Mouse (Mus musculus): Measurements from ENCODE around the gene Poll. TPM values are rescaled to one million over a fixed set of nuclear protein-coding genes. Genes with fewer than 3 reads are reported as not detected.

The Poll gene
- 18.9 and 19.9 TPM in 2 replicates for polyA plus RNA-seq (2015; fragmentation: Nextera tagmentation; extraction: Ambion mirVana)

- H3K9me3 ChIP-seq (replicated peaks), result no peaks in the 10 kb centered on the region
- H3K27me3 ChIP-seq, result no peaks in the 10 kb centered on the region
- peak within 1 kb of the TSS; percentile 72 for H3K4me3 ChIP-seq (replicated peaks)
- ATAC-seq (replicated peaks; ENCODE audit: low FRiP score), result peak; percentile 80
- peaks cover 23% of the 10 kb centered on the region for H3K4me1 ChIP-seq
- peak within 1 kb of the TSS; percentile 81 for H3K27ac ChIP-seq
- H3K4me2 ChIP-seq, result peak within 1 kb of the TSS; percentile 91
- peaks cover 25% of the 10 kb centered on the region for H3K36me3 ChIP-seq
- WGBS, result under 1% methylated on average over 35 of the region's 35 CpGs
- peak within 1 kb of the TSS; percentile 79 for H3K9ac ChIP-seq
Measured at GRCm38 (mm10) chr19:45560153-45560890, at the start of gene Poll, which contains the start of gene Gm17018. Poll (minus strand) TSS chr19:45560531. Gm17018 (plus strand) TSS chr19:45560615.

DNA sequence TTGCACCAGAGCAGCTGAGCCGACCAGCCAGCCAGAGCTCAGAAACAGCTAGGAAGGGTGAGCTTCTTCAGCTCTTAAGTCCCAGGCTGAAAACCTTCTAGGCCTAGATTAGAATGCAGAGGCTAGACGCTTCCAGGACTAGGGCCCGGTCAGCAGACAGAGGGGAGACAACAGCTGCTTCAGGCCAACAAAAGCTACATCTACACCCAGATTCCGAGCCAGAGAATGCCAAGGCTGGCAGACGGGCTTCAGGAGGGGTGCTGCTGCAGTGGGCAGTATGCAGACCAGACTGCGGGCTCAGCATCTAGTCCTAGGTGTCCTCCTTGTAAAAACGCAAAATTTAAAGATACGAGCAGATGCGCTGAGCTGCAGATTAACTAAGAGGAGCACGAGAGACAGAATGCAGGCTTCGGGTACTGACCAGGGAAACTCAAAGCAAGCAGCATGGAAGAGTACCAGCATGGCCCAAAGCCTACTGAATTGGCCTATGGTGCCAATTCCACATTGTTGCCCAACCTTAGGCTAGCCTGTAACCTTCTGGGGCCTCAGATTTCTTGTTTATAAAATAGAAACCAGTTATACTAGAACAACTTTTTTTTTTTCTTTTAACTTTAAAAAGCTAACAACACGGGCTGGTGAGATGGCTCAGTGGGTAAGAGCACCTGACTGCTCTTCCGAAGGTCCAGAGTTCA, 48.5 kb upstream of the Poll start:
- 89% methylated on average over 13 of the region's 13 CpGs for WGBS

DNA sequence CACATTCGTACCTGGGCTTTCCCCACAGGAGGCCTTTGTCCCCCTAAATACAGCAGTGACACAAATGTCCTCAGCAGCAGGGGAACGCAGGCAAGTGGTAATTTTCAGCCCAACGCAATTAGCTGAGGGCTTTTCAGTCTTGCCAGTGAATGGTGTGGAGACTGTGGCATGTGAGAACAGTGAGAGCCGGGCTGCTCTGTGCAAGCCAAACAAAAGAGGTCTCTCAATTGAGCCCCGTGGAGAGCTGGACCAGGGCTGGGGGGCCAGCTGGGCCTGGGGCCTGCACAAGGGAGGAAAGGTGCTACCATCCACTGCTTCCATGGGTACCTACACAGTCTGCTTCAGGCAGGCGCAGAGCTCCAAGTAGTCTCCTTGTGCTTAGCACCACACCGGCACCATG, 47.1 kb upstream of the Poll start:
- Histone ChIP-seq H3K9me3 (replicated peaks) (no peaks in the 10 kb centered on the region), H3K4me1 (no peaks in the 10 kb centered on the region), H3K9ac (no peak overlapping the region), H3K27me3 (no peaks in the 10 kb centered on the region), H3K27ac (no peak overlapping the region), H3K4me2 (no peak overlapping the region), H3K4me3 (replicated peaks) (no peak overlapping the region), H3K36me3 (0 out of 2 replicates have a peak, but pooled peaks cover 5% of the 10 kb centered on the region)
- no peak for ATAC-seq (replicated peaks; ENCODE audit: low FRiP score)
- 53% methylated on average over 7 of the region's 7 CpGs for WGBS

More for the DNA sequence above, 48.5 kb upstream of the Poll start:
- no peak for ATAC-seq (replicated peaks; ENCODE audit: low FRiP score)
- Histone ChIP-seq H3K36me3 (0 out of 2 replicates have a peak, but pooled peaks cover 12% of the 10 kb centered on the region), H3K4me2 (no peak overlapping the region), H3K27ac (no peak overlapping the region), H3K4me3 (replicated peaks) (no peak overlapping the region), H3K27me3 (no peaks in the 10 kb centered on the region), H3K9ac (no peak overlapping the region), H3K9me3 (replicated peaks) (no peaks in the 10 kb centered on the region), H3K4me1 (no peaks in the 10 kb centered on the region)

DNA sequence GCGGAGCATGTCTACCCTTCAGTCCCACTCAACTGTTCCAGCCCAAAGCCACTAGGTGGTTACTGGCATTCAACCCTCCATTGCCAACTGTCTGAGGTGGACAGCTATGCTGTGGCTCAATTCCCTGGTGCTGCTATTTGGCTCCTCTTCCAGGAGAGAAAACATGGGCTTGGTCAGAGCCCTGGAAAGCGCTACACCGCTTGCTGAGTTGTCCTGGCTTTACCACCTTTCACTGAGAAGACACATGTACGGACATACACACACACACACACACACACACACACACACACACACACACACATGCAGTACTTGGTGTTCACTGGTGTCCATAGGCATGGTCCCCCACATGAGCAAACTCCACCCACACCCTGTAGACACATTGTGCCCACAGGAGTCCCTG, 46.4 kb upstream of the Poll start:
- no peak for ATAC-seq (replicated peaks; ENCODE audit: low FRiP score)
- WGBS, result 80% methylated on average over 4 of the region's 4 CpGs

GRCm38 (mm10) chr19:45602606-45603005, 42.3 kb upstream of the Poll start:
- no peaks in the 10 kb centered on the region for H3K4me1 ChIP-seq
- no peak overlapping the region for H3K9ac ChIP-seq
- H3K4me2 ChIP-seq, result no peak overlapping the region
- 85% methylated on average over 5 of the region's 5 CpGs for WGBS
- H3K4me3 ChIP-seq (replicated peaks), result no peak overlapping the region
- no peaks in the 10 kb centered on the region for H3K27me3 ChIP-seq
- H3K36me3 ChIP-seq, result peaks cover 12% of the 10 kb centered on the region
- no peak for ATAC-seq (replicated peaks; ENCODE audit: low FRiP score)
- H3K9me3 ChIP-seq (replicated peaks), result no peaks in the 10 kb centered on the region
- H3K27ac ChIP-seq, result no peak overlapping the region

More for the DNA sequence above, 46.4 kb upstream of the Poll start:
- H3K9me3 ChIP-seq (replicated peaks), result no peaks in the 10 kb centered on the region
- no peak overlapping the region for H3K4me2 ChIP-seq
- H3K27ac ChIP-seq, result no peak overlapping the region
- peaks cover 11% of the 10 kb centered on the region for H3K36me3 ChIP-seq
- no peaks in the 10 kb centered on the region for H3K4me1 ChIP-seq
- H3K9ac ChIP-seq, result no peak overlapping the region
- H3K27me3 ChIP-seq, result no peaks in the 10 kb centered on the region
- no peak overlapping the region for H3K4me3 ChIP-seq (replicated peaks)

- Histone ChIP-seq H3K36me3 (peaks cover 5% of the 10 kb centered on the region), H3K4me2 (no peak overlapping the region), H3K9me3 (replicated peaks) (no peaks in the 10 kb centered on the region), H3K27ac (no peak overlapping the region), H3K4me3 (replicated peaks) (no peak overlapping the region), H3K27me3 (no peaks in the 10 kb centered on the region), H3K9ac (no peak overlapping the region), H3K4me1 (peaks cover 5% of the 10 kb centered on the region; the same call in 1 of the 2 replicates)
- WGBS, result 71% methylated on average over 4 of the region's 4 CpGs
- no peak for ATAC-seq (replicated peaks; ENCODE audit: low FRiP score)
Measured at GRCm38 (mm10) chr19:45597106-45597505, 36.8 kb upstream of the Poll start.

GRCm38 (mm10) chr19:45596434-45596833, 36.1 kb upstream of the Poll start:
- Histone ChIP-seq H3K4me3 (replicated peaks) (no peak overlapping the region), H3K36me3 (0 out of 2 replicates have a peak, but pooled peaks cover 2% of the 10 kb centered on the region), H3K9ac (no peak overlapping the region), H3K4me1 (peaks cover 12% of the 10 kb centered on the region), H3K27ac (no peak overlapping the region), H3K9me3 (replicated peaks) (no peaks in the 10 kb centered on the region), H3K27me3 (no peaks in the 10 kb centered on the region), H3K4me2 (no peak overlapping the region)
- WGBS, result 74% methylated on average over 6 of the region's 6 CpGs
- no peak; the same call in 1 of the 2 replicates for ATAC-seq (replicated peaks; ENCODE audit: low FRiP score)

DNA sequence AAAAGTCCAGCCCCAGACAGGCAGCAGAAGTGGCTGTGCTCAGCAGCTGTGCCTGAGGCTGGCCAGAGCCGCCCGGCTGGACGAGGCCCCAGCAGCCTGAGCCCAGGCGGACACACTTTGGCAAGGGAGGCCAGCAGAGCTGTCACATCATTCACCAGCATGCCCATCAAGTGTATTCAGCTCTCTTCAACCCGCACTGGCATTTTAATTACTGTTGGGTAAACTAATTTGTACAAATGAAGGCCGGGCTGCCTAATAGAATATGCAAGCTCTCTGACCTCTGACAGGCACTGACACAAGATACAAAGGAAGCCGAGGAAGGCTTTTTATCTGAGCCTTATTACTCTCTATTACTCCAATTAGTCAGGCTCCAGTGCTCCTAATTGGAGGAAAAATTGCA, 35.7 kb upstream of the Poll start:
- 38% methylated on average over 7 of the region's 7 CpGs for WGBS
- no peak for ATAC-seq (replicated peaks; ENCODE audit: low FRiP score)
- Histone ChIP-seq H3K4me3 (replicated peaks) (no peak overlapping the region), H3K36me3 (peaks cover 6% of the 10 kb centered on the region), H3K4me1 (peaks cover 14% of the 10 kb centered on the region), H3K4me2 (no peak overlapping the region), H3K9ac (no peak overlapping the region), H3K27ac (no peak overlapping the region), H3K27me3 (no peaks in the 10 kb centered on the region), H3K9me3 (replicated peaks) (no peaks in the 10 kb centered on the region)

- Histone ChIP-seq H3K27ac (no peak overlapping the region), H3K9me3 (replicated peaks) (no peaks in the 10 kb centered on the region), H3K9ac (no peak overlapping the region), H3K4me3 (replicated peaks) (no peak overlapping the region), H3K4me1 (peaks cover 14% of the 10 kb centered on the region), H3K27me3 (no peaks in the 10 kb centered on the region), H3K36me3 (peaks cover 9% of the 10 kb centered on the region), H3K4me2 (no peak overlapping the region)
- no peak for ATAC-seq (replicated peaks; ENCODE audit: low FRiP score)
- WGBS, result 91% methylated on average over 6 of the region's 6 CpGs
Measured at GRCm38 (mm10) chr19:45595481-45595880, 35.1 kb upstream of the Poll start.

DNA sequence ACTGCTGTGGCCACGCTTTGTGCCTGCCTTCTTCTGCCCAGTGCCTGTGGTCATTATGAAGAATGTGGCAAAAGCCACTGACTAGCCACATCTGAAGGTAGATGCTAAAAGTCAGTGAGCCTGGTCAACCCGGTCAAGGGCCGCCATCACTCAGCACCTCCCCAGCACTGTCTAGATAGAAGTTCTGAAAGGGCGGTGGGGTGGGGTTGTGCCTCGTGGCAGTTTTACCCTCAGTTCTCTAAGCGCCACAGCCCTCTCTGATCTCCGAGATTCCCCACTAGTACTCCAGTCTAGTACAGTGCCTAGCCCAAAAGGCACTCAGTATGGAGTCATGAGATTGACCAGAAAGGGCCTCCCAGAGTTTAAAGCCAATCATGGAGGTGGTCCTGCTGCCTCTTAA, 33.7 kb upstream of the Poll start:
- no peak overlapping the region for H3K27ac ChIP-seq
- H3K27me3 ChIP-seq, result no peaks in the 10 kb centered on the region
- H3K9ac ChIP-seq, result no peak overlapping the region
- WGBS, result 80% methylated on average over 7 of the region's 7 CpGs
- H3K4me1 ChIP-seq, result peaks cover 14% of the 10 kb centered on the region
- ATAC-seq (replicated peaks; ENCODE audit: low FRiP score), result no peak
- H3K4me2 ChIP-seq, result no peak overlapping the region
- H3K4me3 ChIP-seq (replicated peaks), result no peak overlapping the region
- H3K36me3 ChIP-seq, result peaks cover 9% of the 10 kb centered on the region
- no peaks in the 10 kb centered on the region for H3K9me3 ChIP-seq (replicated peaks)

DNA sequence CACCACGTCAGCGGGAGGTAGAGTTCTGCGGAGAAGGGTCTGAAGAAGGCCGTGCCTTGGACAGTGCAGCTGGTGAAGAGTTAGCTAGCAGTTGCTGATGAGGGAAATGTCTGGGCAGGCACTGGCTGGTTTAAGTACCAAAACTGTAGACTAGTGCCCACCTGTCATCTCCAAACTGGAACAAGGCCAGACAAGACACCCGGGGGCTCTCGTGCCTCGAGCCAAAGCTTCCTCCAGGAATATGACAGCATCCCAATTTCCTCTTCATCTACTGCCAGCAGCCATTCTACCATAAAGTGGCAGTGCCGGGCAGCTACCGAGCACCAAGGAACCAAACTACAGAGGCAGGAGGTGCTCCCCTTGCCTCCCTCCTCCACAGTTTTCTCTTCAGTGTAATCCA, 32.6 kb upstream of the Poll start:
- Histone ChIP-seq H3K27ac (no peak overlapping the region), H3K27me3 (no peaks in the 10 kb centered on the region), H3K4me3 (replicated peaks) (no peak overlapping the region), H3K36me3 (peaks cover 15% of the 10 kb centered on the region), H3K4me1 (peaks cover 14% of the 10 kb centered on the region), H3K9me3 (replicated peaks) (no peaks in the 10 kb centered on the region), H3K9ac (no peak overlapping the region), H3K4me2 (no peak overlapping the region)
- WGBS, result 84% methylated on average over 9 of the region's 9 CpGs
- no peak for ATAC-seq (replicated peaks; ENCODE audit: low FRiP score)

DNA sequence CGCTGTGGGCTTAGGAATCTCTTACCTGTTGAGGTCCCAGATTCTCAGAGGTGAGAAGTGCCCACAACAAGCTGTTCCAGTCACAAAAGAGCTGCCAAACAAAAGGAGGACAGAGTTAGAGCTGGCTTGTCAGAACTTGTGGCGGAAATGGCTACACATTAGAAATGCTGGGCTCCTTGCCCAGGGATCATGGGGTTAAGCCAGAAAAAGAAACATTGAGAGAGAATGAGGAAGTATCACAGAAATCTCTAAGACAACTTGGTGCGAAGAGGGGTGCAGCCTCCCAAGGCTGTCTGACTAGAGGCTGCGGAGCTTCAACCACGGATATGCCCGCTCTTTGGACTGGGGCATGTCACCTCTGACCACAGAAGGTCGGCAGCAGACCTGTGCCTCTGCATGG, 31.4 kb upstream of the Poll start:
- ATAC-seq (replicated peaks; ENCODE audit: low FRiP score), result no peak
- H3K27ac ChIP-seq, result no peak overlapping the region
- no peaks in the 10 kb centered on the region for H3K9me3 ChIP-seq (replicated peaks)
- H3K9ac ChIP-seq, result no peak overlapping the region
- H3K4me3 ChIP-seq (replicated peaks), result no peak overlapping the region
- peaks cover 14% of the 10 kb centered on the region for H3K4me1 ChIP-seq
- 69% methylated on average over 7 of the region's 7 CpGs for WGBS
- no peak overlapping the region for H3K4me2 ChIP-seq
- peaks cover 16% of the 10 kb centered on the region for H3K36me3 ChIP-seq
- H3K27me3 ChIP-seq, result no peaks in the 10 kb centered on the region
